Mouse (Mus musculus) heart, adult 2 months (tissue): ENCODE data around the gene Hadh.

Source experiments
- CTCF ChIP-seq: fragments of 200-600 bp; IDR thresholded peaks from 2 replicates; pipeline ENCODE4 v1.8.1; 2022; ENCODE audit warnings: antibody characterized with exemption, mild to moderate bottlenecking, moderate library complexity
- POLR2A ChIP-seq: fragments of 200-500 bp; IDR thresholded peaks from 2 replicates; pipeline ENCODE4 v1.6.1; 2011; ENCODE audit warnings: mild to moderate bottlenecking, low read depth, low read length, control low read depth; ENCODE audit not compliant: insufficient read depth

- TF ChIP-seq POLR2A = no peak
- TF ChIP-seq CTCF = 0 out of 2 replicates have a peak, but pooled peaks have one; percentile 17
Measured at GRCm38 (mm10) chr3:131294503-131294902, 22.6 kb upstream of the Hadh start.
